ENCODE assay signal across 7 mouse cellular contexts in the genomic region with DNA sequence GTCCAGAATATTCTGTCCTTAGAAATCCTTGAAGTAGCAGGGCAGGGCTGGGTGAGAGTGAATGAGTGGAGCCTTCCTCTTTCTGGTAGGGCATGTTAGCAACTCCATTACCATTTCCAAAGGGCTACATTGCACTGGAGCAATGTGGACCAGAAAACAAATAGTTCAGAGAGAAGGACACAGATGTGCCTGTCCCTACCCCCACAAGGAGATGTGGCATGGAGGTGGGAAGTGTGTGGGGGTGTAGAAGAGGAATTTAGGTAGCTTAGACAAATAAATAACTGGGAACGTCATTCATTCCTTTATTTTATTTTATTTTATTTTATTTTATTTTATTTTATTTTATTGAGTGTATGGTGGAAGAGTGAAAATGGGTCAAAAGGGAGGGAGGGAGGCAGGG.
DNase-seq lines count a peak whose midpoint lies in the region.
"Not testable (repeated sequence)": the region's sequence is repeated elsewhere in the genome, so short reads cannot be mapped to it uniquely, and the experiment has no call there.

No protein-coding gene starts in this region.

- intact Hi-C loops in left cerebral cortex, postnatal 4 days (cut with DNase I), result not testable (repeated sequence)

- peak; percentile 83 for DNase-seq in adipocyte (ENCODE audit: low spot score)
- DNase-seq in cerebellum, adult 9-11 months, result peak; percentile 40
- DNase-seq in heart, adult 11 months, result peak; percentile 90
- DNase-seq in kidney, postnatal 25 days, result peak; percentile 43 to 60
- peak; percentile 24 for DNase-seq in left cerebral cortex, postnatal 4 days
- peak; percentile 44 for DNase-seq in ovary, postnatal 10 days (ENCODE audit: low spot score)
- DNase-seq in testis, postnatal 10 days (ENCODE audit: low spot score), result peak; percentile 79

Comparison
In these comparisons a context has a peak if more than half of its experiments do, and no peak if none do; other contexts are left out.
1. Peak in every context shown above with its lines: DNase-seq.
2. DNase-seq: peak in every context shown above with its lines; median percentile 90 in heart, adult 11 months; 83 in adipocyte; 79 in testis, postnatal 10 days; 52 in kidney, postnatal 25 days; 44 in ovary, postnatal 10 days; 40 in cerebellum, adult 9-11 months; 24 in left cerebral cortex, postnatal 4 days.